Comparison of ENCODE assay signal across 26 mouse cellular contexts in the genomic region with DNA sequence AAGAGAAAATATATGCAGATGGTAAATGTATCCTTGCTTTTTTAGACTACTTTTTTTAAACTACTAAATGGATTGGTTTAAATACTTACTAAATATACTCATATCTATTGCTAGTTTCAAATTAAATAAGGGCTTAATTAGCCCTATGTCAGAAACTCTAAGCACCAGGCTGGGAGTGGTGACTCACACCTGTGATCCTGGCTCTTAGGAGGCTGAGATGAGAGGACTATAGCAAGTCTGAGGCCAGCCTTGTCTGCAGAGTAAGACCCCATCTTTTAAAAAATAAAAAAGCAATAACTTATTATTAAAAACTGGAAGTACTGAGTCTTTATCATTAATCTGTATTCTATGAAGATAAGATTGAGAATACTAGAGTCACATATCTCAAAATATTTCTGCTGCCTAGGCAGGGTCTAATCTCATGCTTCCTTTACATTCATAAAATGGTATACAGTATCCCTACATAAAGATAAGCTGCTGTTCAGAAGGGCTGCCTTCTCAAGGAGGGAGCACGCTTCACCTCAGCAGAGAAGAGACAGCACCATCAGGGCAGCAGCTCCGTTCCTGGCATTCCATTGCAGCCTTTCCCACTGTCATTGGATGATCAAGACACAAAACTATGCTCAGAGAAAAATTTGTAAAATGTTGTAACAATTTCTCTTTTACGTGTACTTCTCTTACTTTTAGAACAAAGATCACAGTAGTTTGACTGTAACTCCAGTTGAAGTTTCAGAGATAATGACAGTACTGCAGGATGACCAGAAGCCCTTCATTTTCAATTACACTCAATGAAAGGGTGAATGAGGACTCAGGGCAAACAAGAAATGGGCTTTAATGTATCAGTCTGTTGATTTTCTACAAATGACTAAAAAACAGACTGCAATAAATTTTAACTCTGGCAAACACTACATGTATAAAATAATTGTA.
DNase-seq lines count a peak whose midpoint lies in the region; ATAC-seq and TF ChIP-seq lines count a peak whose summit lies in the region.
"Had no signal": no experiment of that assay in that cellular context is flagged by ENCODE, and none has a peak within 500 bp of the region (broad histone marks: within the 10 kb centered on the region; RNA-seq: fewer than 3 reads in every experiment).

No protein-coding gene starts in this region.

- no peak overlapping the region for H3K4me3 ChIP-seq in neural tube, embryonic 13.5 days
- no peak overlapping the region for H3K4me3 ChIP-seq in embryonic fibroblast, embryonic 13.5 days (ENCODE audit: insufficient read depth, low read length)
- 0 out of 4 replicates have a peak overlapping the region, but pooled peaks of 1 of the 2 experiments have one; percentile 10 for H3K4me3 ChIP-seq in liver, embryonic 14.5 days (ENCODE audit: insufficient read depth in 1 of 2, low read depth in 2 of 2, low read length in 2 of 2)
- H3K4me3 ChIP-seq in olfactory bulb, adult 2 months (ENCODE audit: insufficient read depth, low read depth, low read length), result no peak overlapping the region
- no peak overlapping the region for H3K4me3 ChIP-seq in forebrain, embryonic 15.5 days
- H3K4me3 ChIP-seq: embryonic facial prominence, embryonic 15.5 days; forebrain, embryonic 13.5 days; gastrocnemius, adult 2 months; heart, embryonic 10.5 days; limb, embryonic 15.5 days; midbrain, embryonic 12.5 days had no signal

- 0 out of 2 replicates have a peak overlapping the region, but pooled peaks have one; percentile 35 for H3K27ac ChIP-seq in neural tube, embryonic 13.5 days (replicated peaks)
- peak overlapping the region; percentile 56 for H3K27ac ChIP-seq in embryonic fibroblast, embryonic 13.5 days (ENCODE audit: insufficient read depth, low read length)
- peak overlapping the region; percentile 65 for H3K27ac ChIP-seq in liver, embryonic 14.5 days
- peak overlapping the region; percentile 83; the same call in 1 of the 2 replicates for H3K27ac ChIP-seq in olfactory bulb, adult 2 months (ENCODE audit: insufficient read depth, low read depth, low read length)
- H3K27ac ChIP-seq in forebrain, embryonic 15.5 days (replicated peaks), result no peak overlapping the region
- H3K27ac ChIP-seq: embryonic facial prominence, embryonic 15.5 days; gastrocnemius, adult 2 months; heart, embryonic 10.5 days; limb, embryonic 15.5 days; midbrain, embryonic 12.5 days had no signal

- H3K36me3 ChIP-seq in neural tube, embryonic 13.5 days, result no peaks in the 10 kb centered on the region
- H3K36me3 ChIP-seq in liver, embryonic 14.5 days (replicated peaks; ENCODE audit: control insufficient read depth, insufficient read depth, low read depth), result no peaks in the 10 kb centered on the region
- no peaks in the 10 kb centered on the region for H3K36me3 ChIP-seq in forebrain, embryonic 15.5 days
- H3K36me3 ChIP-seq: embryonic facial prominence, embryonic 15.5 days; heart, embryonic 10.5 days; limb, embryonic 15.5 days; midbrain, embryonic 12.5 days had no signal

- H3K9ac ChIP-seq in neural tube, embryonic 13.5 days, result no peak overlapping the region
- H3K9ac ChIP-seq in liver, embryonic 14.5 days (replicated peaks), result peak overlapping the region; percentile 33
- no peak overlapping the region for H3K9ac ChIP-seq in forebrain, embryonic 15.5 days (replicated peaks)
- H3K9ac ChIP-seq: embryonic facial prominence, embryonic 15.5 days; forebrain, embryonic 13.5 days; limb, embryonic 15.5 days; midbrain, embryonic 12.5 days had no signal

- peaks cover 13% of the 10 kb centered on the region for H3K4me1 ChIP-seq in neural tube, embryonic 13.5 days (replicated peaks)
- 0 out of 2 replicates have a peak, but pooled peaks cover 2% of the 10 kb centered on the region for H3K4me1 ChIP-seq in embryonic fibroblast, embryonic 13.5 days (ENCODE audit: control insufficient read depth, insufficient read depth, low read length)
- peaks cover 5 to 11% of the 10 kb centered on the region in 2 experiments for H3K4me1 ChIP-seq in liver, embryonic 14.5 days (replicated peaks; ENCODE audit: control insufficient read depth in 2 of 2, insufficient read depth in 2 of 2, low read length in 1 of 2)
- peaks cover 3% of the 10 kb centered on the region; the same call in 1 of the 2 replicates for H3K4me1 ChIP-seq in olfactory bulb, adult 2 months (ENCODE audit: control insufficient read depth, insufficient read depth, low read length)
- H3K4me1 ChIP-seq in forebrain, embryonic 15.5 days, result peaks cover 14% of the 10 kb centered on the region
- H3K4me1 ChIP-seq: embryonic facial prominence, embryonic 15.5 days; heart, embryonic 10.5 days; limb, embryonic 15.5 days had no signal

- TF ChIP-seq POLR2A in embryonic fibroblast, embryonic 13.5 days (IDR thresholded peaks at IDR 0.05; ENCODE audit: low read depth, low read length), result no peak
- no peak for TF ChIP-seq POLR2A in olfactory bulb, adult 2 months (IDR thresholded peaks at IDR 0.05; ENCODE audit: insufficient read depth, low read depth, low read length)

- no peak for ATAC-seq in neural tube, embryonic 13.5 days (ENCODE audit: low read depth)
- ATAC-seq in liver, embryonic 14.5 days (ENCODE audit: insufficient read depth), result peak; percentile 87
- ATAC-seq in forebrain, embryonic 15.5 days (replicated peaks), result no peak
- ATAC-seq: activated CD4-positive, CD25-positive, alpha-beta regulatory T cell, adult 4 months; forebrain, embryonic 13.5 days; intestine, postnatal 0 days; lung, postnatal 0 days had no signal

- H3K27me3 ChIP-seq in neural tube, embryonic 13.5 days, result no peaks in the 10 kb centered on the region
- no peaks in the 10 kb centered on the region for H3K27me3 ChIP-seq in liver, embryonic 14.5 days (ENCODE audit: control insufficient read depth, insufficient read depth, low read length)
- H3K27me3 ChIP-seq in forebrain, embryonic 15.5 days, result no peaks in the 10 kb centered on the region
- H3K27me3 ChIP-seq: embryonic facial prominence, embryonic 15.5 days; forebrain, embryonic 13.5 days; limb, embryonic 15.5 days; midbrain, embryonic 12.5 days had no signal

- 78% methylated on average over 3 of the region's 3 CpGs for WGBS in neural tube, embryonic 13.5 days
- 33% methylated on average over 3 of the region's 3 CpGs for WGBS in liver, embryonic 14.5 days (ENCODE audit: insufficient replicate concordance)
- WGBS in olfactory bulb, adult 2 months, result 47% methylated on average over 3 of the region's 3 CpGs
- 71% methylated on average over 3 of the region's 3 CpGs for WGBS in forebrain, embryonic 15.5 days

- H3K9me3 ChIP-seq in neural tube, embryonic 13.5 days, result no peaks in the 10 kb centered on the region
- H3K9me3 ChIP-seq in liver, embryonic 14.5 days (ENCODE audit: control insufficient read depth, low read length), result no peaks in the 10 kb centered on the region
- no peaks in the 10 kb centered on the region for H3K9me3 ChIP-seq in forebrain, embryonic 15.5 days
- H3K9me3 ChIP-seq: embryonic facial prominence, embryonic 15.5 days; forebrain, embryonic 13.5 days; heart, embryonic 10.5 days; limb, embryonic 15.5 days; midbrain, embryonic 12.5 days had no signal

- no peak for DNase-seq in neural tube, embryonic 10.5 days (ENCODE audit: extremely low spot score, low spot score)
- DNase-seq in liver, embryonic 14.5 days (ENCODE audit: low read depth in 3 of 3, low spot score in 3 of 3), result no peak
- DNase-seq in embryo, embryonic 10.5 days (ENCODE audit: low spot score), result no peak
- DNase-seq in lung, adult 18-20 months, result no peak
- DNase-seq: adrenal gland, adult 8-10 months; cerebellum, adult 8-10 months; cerebellum, postnatal 36 days; gastrocnemius, adult 2 months; heart, postnatal 4 days; kidney, postnatal 4 days; left cerebral cortex, postnatal 4 days; right cerebral cortex, adult 18-20 months; thymus, adult 18-20 months; thymus, postnatal 36 days had no signal

- H3K4me2 ChIP-seq in neural tube, embryonic 13.5 days, result no peak overlapping the region
- H3K4me2 ChIP-seq in liver, embryonic 14.5 days (ENCODE audit: low read depth), result peak overlapping the region; percentile 53
- no peak overlapping the region for H3K4me2 ChIP-seq in forebrain, embryonic 15.5 days (replicated peaks)
- H3K4me2 ChIP-seq: embryonic facial prominence, embryonic 15.5 days; forebrain, embryonic 13.5 days; limb, embryonic 15.5 days; midbrain, embryonic 12.5 days had no signal

- TF ChIP-seq CTCF in embryonic fibroblast, embryonic 13.5 days (IDR thresholded peaks at IDR 0.05; ENCODE audit: borderline replicate concordance, insufficient read depth, low read length), result no peak
- TF ChIP-seq CTCF in liver, embryonic 14.5 days (IDR thresholded peaks at IDR 0.05; ENCODE audit: low read depth), result no peak
- TF ChIP-seq CTCF in olfactory bulb, adult 2 months (IDR thresholded peaks at IDR 0.05; ENCODE audit: insufficient read depth, low read depth, low read length), result no peak

- TF ChIP-seq EP300 in liver, embryonic 14.5 days (IDR thresholded peaks at IDR 0.05; ENCODE audit: low read depth), result 0 out of 2 replicates have a peak, but pooled peaks have one; percentile 36
